Mouse (Mus musculus): Measurements from ENCODE around the gene Fam189a1. TPM values are rescaled to one million over a fixed set of nuclear protein-coding genes. Genes with fewer than 3 reads are reported as not detected.

Fam189a1 gene
- total and polyA plus RNA-seq, 3 experiments, result not detected

DNA sequence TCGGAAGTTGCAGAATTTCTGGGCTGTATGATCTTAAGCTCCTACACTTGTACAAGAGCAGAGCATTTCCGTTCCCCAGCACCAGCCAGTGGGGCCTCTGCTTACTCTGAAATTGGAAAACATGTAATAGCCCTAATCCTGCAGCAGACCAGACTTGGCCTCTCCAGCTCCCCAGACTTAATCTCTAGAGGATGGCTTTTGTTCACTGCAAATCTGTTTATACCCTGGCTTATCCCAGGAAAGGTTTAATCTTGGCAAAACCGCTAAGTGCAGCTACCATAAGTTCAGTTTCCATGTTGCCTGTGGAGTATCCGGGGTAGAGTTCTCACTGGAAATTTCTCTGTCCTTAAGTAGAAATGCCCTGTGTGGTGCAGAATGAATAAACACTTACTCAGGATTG is 448.2 kb downstream of the Fam189a1 start:
- Histone ChIP-seq H3K9ac (ENCODE audit: control insufficient read depth, low read depth, low read length, poor library complexity, severe bottlenecking) (no peak overlapping the region), H3K79me2 (ENCODE audit: control insufficient read depth, insufficient read depth, low read length, poor library complexity) (no peaks in the 10 kb centered on the region), H3K9me3 (replicated peaks; ENCODE audit: insufficient read depth, low read length) (no peaks in the 10 kb centered on the region), H3K27ac (ENCODE audit: control insufficient read depth, low read depth, low read length) (no peak overlapping the region), H3K4me1 (ENCODE audit: control insufficient read depth in 1 of 2, insufficient read depth in 2 of 2, low read length in 2 of 2) (no peaks in the 10 kb centered on the region), H3K36me3 (ENCODE audit: control insufficient read depth in 1 of 2, insufficient read depth in 2 of 2, low read length in 2 of 2) (no peaks in the 10 kb centered on the region), H3K27me3 (ENCODE audit: control insufficient read depth in 1 of 2, insufficient read depth in 2 of 2, low read length in 2 of 2) (no peaks in the 10 kb centered on the region), H3K4me3 (ENCODE audit: control insufficient read depth in 1 of 2, insufficient read depth in 1 of 2, low read depth in 2 of 2, low read length in 2 of 2) (no peak overlapping the region)
- no peak for DNase-seq (ENCODE audit: low read depth, low spot score)
- no peak for TF ChIP-seq KAT2A (conservative IDR thresholded peaks at IDR 0.05; ENCODE audit: low read depth, low read length)
- no peak for TF ChIP-seq POLR2A (IDR thresholded peaks at IDR 0.05; ENCODE audit: control insufficient read depth in 1 of 2, insufficient read depth in 1 of 2, low read depth in 1 of 2, low read length in 2 of 2, poor library complexity in 1 of 2)
- TF ChIP-seq EP300 (IDR thresholded peaks at IDR 0.05; ENCODE audit: low read depth in 1 of 2, low read length in 2 of 2), result no peak
- no peak for TF ChIP-seq TBP (IDR thresholded peaks at IDR 0.05; ENCODE audit: low read depth, low read length)
- no peak for TF ChIP-seq TAL1 (IDR thresholded peaks at IDR 0.05; ENCODE audit: low read length)
- TF ChIP-seq POLR2AphosphoS2 (IDR thresholded peaks at IDR 0.05; ENCODE audit: low read length), result no peak
